Mouse (Mus musculus) C2C12 (cell line): ENCODE data around the gene Uba52. TPM values are rescaled to one million over a fixed set of nuclear protein-coding genes. Genes with fewer than 3 reads are reported as not detected.

Experiments
- H3K27me3 ChIP-seq: one replicate; pipeline ENCODE4 v1.6.1; 2011; ENCODE audit not compliant: control insufficient read depth, insufficient read depth, insufficient read length
- H3K36me3 ChIP-seq: one replicate; pipeline ENCODE4 v1.6.1; 2011; ENCODE audit not compliant: control insufficient read depth, insufficient read depth
- H3K4me3 ChIP-seq: one replicate; pipeline ENCODE4 v1.5.1; 2011; ENCODE audit warnings: mild to moderate bottlenecking, control low read depth; ENCODE audit not compliant: poor library complexity, insufficient read depth, severe bottlenecking
- H3K79me2 ChIP-seq: one replicate; pipeline ENCODE4 v1.6.1; 2011; ENCODE audit not compliant: control insufficient read depth, insufficient read depth
- H3K79me3 ChIP-seq: one replicate; pipeline ENCODE4 v1.6.1; 2011; ENCODE audit warnings: low read depth, control low read depth
- H3ac ChIP-seq: one replicate; pipeline ENCODE3; 2011; ENCODE audit warnings: low read depth; ENCODE audit not compliant: control insufficient read depth, insufficient read length
- CEBPB ChIP-seq: IDR thresholded peaks from one replicate; pipeline ENCODE4 v1.6.1; 2011; ENCODE audit warnings: low read depth, mild to moderate bottlenecking, control low read depth, moderate library complexity
- CTCF ChIP-seq: IDR thresholded peaks from one replicate; pipeline ENCODE4 v1.5.1; 2011; ENCODE audit not compliant: control insufficient read depth, insufficient read depth, insufficient read length
- FOSL1 ChIP-seq: IDR thresholded peaks from one replicate; pipeline ENCODE4 v1.8.0; 2011; ENCODE audit warnings: mild to moderate bottlenecking, low read length; ENCODE audit not compliant: poor library complexity, insufficient read depth, severe bottlenecking
- MAX ChIP-seq: IDR thresholded peaks from one replicate; pipeline ENCODE4 v1.6.1; 2011; ENCODE audit warnings: mild to moderate bottlenecking, control low read depth
- MYOD1 ChIP-seq: IDR thresholded peaks from one replicate; pipeline ENCODE4 v1.6.1; 2011; ENCODE audit warnings: low read depth; ENCODE audit not compliant: control insufficient read depth, insufficient read length
- MYOG ChIP-seq: IDR thresholded peaks from one replicate; pipeline ENCODE4 v1.6.1; 2011; ENCODE audit not compliant: control insufficient read depth, insufficient read length; ENCODE audit errors: extremely low read depth
- USF1 ChIP-seq: IDR thresholded peaks from one replicate; pipeline ENCODE4 v1.6.1; 2011; ENCODE audit warnings: low read depth, mild to moderate bottlenecking, control low read depth, moderate library complexity
- polyA plus RNA-seq: library from polyadenylated mRNA; unstranded; fragments of >200 nt; fragmentation: generic; extraction: Trizol; gene quantifications from one replicate; pipeline ENCODE4 v1.2.1, GENCODE M21; 2012; ENCODE audit warnings: missing spikeins

The Uba52 gene
- polyA plus RNA-seq, 1 experiment, result 1,556 TPM

DNA sequence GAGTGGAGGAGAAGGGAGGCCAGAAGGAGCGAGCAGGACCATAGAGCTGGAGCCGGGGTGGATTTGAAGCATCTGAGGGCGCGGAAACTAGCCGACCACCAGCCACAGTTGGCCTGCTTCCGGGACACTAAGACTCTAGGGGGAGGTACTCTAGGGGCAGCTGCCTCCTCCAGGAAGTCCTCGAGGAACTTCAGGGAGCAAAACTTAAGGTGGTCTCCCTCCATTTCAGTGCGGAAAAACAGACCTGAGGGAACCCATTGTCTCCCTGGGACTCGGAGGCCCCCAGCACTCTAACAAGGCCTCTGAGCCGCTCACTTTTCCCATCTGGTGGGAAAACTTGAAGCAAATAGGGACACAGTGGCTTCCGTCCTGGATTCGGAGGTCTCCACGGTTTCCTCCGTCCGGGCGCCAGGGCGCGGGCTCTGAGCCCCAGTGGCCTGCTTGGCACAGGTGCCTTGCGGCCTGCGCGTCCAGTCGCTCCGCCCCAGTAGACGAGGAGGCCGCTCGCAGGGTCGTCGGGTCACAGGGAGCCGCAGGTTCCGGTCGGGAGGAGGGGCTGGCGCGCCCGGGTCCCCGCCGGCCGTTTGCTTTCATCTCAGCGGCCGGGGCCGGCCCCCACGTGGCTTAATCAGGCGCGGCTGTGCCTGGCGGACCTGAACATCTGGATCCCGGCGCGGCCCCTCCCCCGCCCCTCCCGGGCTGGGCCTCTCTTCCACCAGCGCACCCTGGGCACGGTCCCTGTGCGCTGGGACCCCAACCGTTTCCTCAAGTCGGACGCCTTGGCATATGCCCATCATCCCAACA, 22.4 kb downstream of the Uba52 start:
- Histone ChIP-seq H3K27me3 (no peaks in the 10 kb centered on the region), H3K4me3 (no peak overlapping the region), H3K36me3 (no peaks in the 10 kb centered on the region), H3K79me3 (no peaks in the 10 kb centered on the region), H3K79me2 (no peaks in the 10 kb centered on the region), H3ac (no peak overlapping the region)
- TF ChIP-seq FOSL1 (no peak), MAX (no peak), MYOD1 (no peak), USF1 (no peak), MYOG (no peak), CEBPB (no peak), CTCF (no peak)

DNA sequence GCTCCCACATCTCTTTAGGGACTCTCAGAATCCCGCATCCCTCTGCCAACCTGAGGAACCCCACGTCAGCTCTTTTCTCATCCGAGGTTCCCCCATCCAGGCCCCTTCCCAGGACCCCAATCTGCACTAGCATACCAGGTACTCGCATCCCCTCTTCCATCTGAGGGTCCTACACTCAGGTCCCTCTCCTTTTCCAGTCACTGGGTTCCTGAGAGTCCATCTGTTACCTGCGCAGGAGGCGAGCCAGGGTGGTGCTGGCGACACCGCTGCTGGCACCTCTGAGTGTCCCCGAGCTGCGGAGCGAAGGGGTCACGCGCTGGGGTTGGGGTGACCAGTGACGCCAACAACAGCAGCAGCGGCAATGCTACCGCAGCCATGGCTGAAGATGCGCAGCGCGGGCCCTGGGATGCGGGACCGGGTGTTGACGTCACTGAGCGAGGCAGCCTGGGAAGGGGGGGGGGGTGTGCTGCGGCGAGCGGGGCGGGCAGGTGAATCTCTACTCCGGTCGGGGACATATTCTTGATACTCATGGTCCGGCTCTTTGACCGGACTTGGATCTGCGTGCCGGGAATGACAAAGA, 23.6 kb downstream of the Uba52 start, which contains the start of gene Tmem59l:
Tmem59l (minus strand) TSS at position 418 of the 580 bp plus-strand sequence.
- Histone ChIP-seq H3K36me3 (no peaks in the 10 kb centered on the region), H3K79me2 (no peaks in the 10 kb centered on the region), H3K4me3 (no peak within 1 kb of the TSS), H3K27me3 (no peaks in the 10 kb centered on the region), H3K79me3 (no peaks in the 10 kb centered on the region), H3ac (no peak within 1 kb of the TSS)
- TF ChIP-seq CEBPB (no peak), FOSL1 (no peak), MAX (no peak), USF1 (no peak), MYOD1 (no peak), CTCF (no peak), MYOG (no peak)

DNA sequence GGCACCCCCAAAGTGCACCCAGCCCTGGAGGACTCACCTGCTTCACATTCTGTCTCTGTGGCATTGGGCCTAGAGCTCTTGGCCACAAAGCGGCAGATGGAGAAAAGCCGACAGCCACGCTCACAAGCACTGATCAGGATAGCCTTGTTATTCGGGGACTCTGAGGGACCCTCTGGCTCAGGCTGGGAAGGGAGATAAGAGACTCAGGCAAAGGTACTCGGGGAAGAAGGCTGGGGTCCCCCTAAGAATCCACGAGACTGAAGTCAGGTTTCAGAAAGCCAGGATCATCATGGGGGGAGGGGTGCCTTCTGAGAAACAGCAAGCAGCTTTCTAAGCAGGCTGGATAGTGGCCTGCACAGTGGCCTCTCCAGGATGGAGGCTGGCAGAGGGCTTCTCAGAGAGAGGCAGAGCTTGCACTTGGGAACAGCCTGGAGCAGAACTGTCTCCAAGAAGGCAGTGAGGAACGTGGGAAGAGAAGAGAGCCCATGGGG, 24.4 kb downstream of the Uba52 start:
- TF ChIP-seq USF1 (no peak), FOSL1 (no peak), CEBPB (no peak), MYOG (no peak), MAX (no peak), MYOD1 (no peak), CTCF (no peak)
- Histone ChIP-seq H3K79me2 (no peaks in the 10 kb centered on the region), H3ac (no peak overlapping the region), H3K36me3 (no peaks in the 10 kb centered on the region), H3K27me3 (no peaks in the 10 kb centered on the region), H3K79me3 (no peaks in the 10 kb centered on the region), H3K4me3 (no peak overlapping the region)

DNA sequence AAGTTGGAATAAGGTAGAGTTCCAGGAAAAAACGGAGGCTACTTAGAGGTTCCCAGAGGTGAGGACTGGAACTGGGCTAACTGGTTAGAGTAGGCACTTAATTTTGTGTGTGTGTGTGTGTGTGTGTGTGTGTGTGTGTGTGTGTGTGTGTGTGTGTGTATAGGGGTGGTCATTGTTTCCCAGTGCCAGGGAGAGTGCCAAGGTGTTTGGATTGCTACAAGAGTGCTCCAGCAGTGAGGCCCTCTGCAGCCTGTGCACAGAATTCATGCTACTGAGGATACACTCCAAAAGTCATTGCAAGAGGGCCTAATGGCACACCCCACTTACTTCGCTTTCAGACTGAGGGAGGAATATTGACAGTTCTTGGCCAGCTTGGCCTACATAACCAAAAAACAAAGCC, 27.7 kb downstream of the Uba52 start:
- Histone ChIP-seq H3K79me3 (no peaks in the 10 kb centered on the region), H3K27me3 (no peaks in the 10 kb centered on the region), H3K4me3 (no peak overlapping the region), H3ac (no peak overlapping the region), H3K36me3 (no peaks in the 10 kb centered on the region), H3K79me2 (no peaks in the 10 kb centered on the region)
- TF ChIP-seq MAX (no peak), MYOD1 (no peak), MYOG (no peak), USF1 (no peak), FOSL1 (no peak), CTCF (no peak)

DNA sequence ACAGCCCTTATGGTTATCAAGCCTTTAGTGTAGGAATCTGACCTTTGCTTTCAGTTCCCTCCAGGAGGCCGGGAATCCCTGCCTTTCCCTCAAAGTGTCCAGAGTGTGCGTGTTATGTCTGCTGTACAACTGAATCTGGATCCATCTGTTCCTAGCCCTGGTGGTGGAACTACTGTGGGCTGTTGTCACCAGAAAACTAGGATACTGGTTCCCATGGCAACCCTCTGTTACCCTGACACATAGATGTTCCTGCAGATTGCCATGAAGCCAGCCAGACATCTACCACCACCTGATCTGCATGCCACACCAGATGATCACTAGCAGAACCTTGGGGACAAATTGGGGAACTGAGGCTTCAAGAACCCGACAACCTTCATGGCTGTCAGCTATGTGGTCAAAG, 28.7 kb downstream of the Uba52 start:
- Histone ChIP-seq H3K79me2 (no peaks in the 10 kb centered on the region), H3K27me3 (no peaks in the 10 kb centered on the region), H3K79me3 (no peaks in the 10 kb centered on the region), H3K36me3 (no peaks in the 10 kb centered on the region), H3K4me3 (no peak overlapping the region), H3ac (no peak overlapping the region)
- TF ChIP-seq MAX (no peak), CTCF (no peak), FOSL1 (no peak), USF1 (no peak), CEBPB (no peak)

DNA sequence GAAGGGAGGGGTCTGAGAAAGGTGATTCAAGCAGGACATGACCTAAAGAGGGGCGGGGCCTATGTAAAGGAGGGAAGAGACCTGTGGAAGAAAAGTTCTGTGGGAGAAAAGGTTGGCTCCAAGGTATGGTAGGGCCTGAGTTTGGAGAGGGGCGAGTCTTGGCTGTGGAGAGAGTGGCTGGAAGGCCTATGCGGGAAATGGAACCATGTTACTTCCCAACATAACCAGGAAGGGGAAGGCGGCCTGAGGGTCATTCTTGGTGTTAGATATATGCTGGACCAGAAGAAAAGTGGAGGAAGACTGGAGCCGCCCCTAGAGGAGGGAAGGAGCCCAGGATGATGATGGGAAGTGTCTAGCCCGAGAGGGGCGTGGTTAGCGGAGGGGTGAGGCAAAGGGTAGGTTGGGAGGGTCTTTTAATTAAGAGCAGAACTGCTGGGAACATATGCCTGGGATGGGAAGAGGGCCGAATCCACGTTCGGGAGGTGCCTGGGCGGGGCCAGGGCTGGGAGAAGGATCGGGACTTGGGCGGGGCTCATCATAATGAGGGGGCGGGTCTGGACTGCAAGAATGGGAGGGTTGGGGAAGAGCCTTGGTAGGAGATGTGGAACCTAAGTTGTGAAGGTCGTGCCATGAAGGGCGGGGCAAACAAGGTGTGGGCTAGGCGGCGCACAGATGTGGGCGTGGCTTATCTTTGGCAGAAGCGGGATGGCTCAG, 33.2 kb downstream of the Uba52 start:
- peaks cover 42% of the 10 kb centered on the region for H3K79me2 ChIP-seq
- peaks cover 7% of the 10 kb centered on the region for H3K36me3 ChIP-seq
- H3ac ChIP-seq, result no peak overlapping the region
- no peak overlapping the region for H3K4me3 ChIP-seq
- TF ChIP-seq MAX (no peak), FOSL1 (no peak), MYOG (no peak), MYOD1 (no peak), USF1 (no peak), CEBPB (no peak), CTCF (no peak)
- peaks cover 38% of the 10 kb centered on the region for H3K79me3 ChIP-seq
- H3K27me3 ChIP-seq, result no peaks in the 10 kb centered on the region
